Mouse (Mus musculus): ENCODE results near the gene Cnfn. TPM values are rescaled to one million over a fixed set of nuclear protein-coding genes. Genes with fewer than 3 reads are reported as not detected.
"Not testable (repeated sequence)": the region's sequence is repeated elsewhere in the genome, so short reads cannot be mapped to it uniquely, and the experiment has no call there.

Cnfn gene
- polyA plus RNA-seq, 1 experiment from 2014 or later: not detected

DNA sequence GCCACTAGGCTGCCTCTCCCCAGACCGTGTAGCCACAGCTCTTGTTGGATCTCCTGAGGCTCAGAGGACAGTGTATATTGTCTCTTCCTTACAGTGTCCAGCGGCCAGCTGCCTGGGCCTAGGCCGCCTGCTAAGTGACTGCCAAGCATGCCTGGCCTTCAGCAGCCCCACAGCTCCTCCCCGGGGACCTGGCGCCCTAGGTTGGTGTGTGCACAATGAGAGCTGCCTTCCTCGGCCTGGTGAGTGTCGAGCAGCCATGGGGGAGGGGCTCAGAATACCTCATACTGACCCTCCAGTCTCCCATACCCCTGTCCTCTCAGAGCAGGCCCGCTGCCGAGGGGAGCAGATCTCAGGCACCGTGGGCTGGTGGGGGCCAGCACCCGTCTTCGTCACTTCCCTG lies 35.1 kb downstream of the Cnfn start:
- Histone ChIP-seq H3K36me3 (ENCODE audit: control insufficient read depth, insufficient read depth, low read length) (peaks cover 18% of the 10 kb centered on the region), H3K27me3 (ENCODE audit: control insufficient read depth, insufficient read depth, low read length) (no peaks in the 10 kb centered on the region)
- no peak for ATAC-seq (ENCODE audit: insufficient number of reproducible peaks, low FRiP score, low TSS enrichment, low read depth)

DNA sequence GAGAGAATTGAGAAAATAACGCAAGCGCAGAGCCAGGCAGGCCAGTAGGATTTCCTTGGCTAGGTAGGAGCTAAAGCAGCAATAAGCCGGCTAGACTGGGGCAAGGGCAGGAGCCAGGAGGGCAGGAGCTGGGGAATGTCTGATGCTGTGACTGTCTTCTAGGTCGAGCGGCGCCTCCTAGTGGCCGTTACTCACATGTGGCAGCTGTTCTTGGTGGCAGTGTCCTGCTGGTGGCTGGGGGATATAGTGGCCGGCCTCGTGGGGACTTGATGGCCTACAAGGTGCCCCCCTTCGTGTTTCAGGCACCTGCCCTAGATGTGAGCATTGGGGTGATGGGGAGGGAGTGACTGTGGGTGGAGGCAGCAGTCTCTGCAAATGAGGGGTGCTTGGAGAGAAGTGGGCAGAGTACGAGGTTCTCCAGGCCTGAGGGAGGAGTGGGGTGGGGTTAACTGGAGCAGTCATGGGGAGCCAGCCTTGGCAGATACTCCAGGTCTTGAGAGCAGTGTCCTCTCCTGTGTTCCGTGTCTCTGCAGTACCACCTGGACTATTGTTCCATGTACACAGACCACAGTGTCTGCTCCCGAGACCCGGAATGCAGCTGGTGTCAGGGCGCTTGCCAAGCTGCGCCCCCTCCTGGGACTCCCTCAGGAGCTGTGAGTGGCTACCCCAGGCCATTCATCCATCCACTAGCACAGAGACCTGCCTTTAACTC lies 35.8 kb downstream of the Cnfn start:
- WGBS: 44% methylated on average over 16 of the region's 16 CpGs
- H3K36me3 ChIP-seq (ENCODE audit: control insufficient read depth, insufficient read depth, low read length): peaks cover 18% of the 10 kb centered on the region
- DNase-seq (ENCODE audit: low spot score) (peak; percentile 86), ATAC-seq (ENCODE audit: insufficient number of reproducible peaks, low FRiP score, low TSS enrichment, low read depth) (0 out of 2 replicates have a peak, but pooled peaks have one; percentile 44)
- no peaks in the 10 kb centered on the region for H3K27me3 ChIP-seq (ENCODE audit: control insufficient read depth, insufficient read depth, low read length)
- H3K9ac ChIP-seq (ENCODE audit: low read length): no peak overlapping the region
- no peak overlapping the region for H3K4me2 ChIP-seq (ENCODE audit: low read depth, severe bottlenecking)
- H3K4me3 ChIP-seq (ENCODE audit: low read depth, low read length): no peak overlapping the region
- no peaks in the 10 kb centered on the region for H3K4me1 ChIP-seq (ENCODE audit: control insufficient read depth, insufficient read depth, low read length)
- H3K9me3 ChIP-seq (ENCODE audit: control insufficient read depth, low read length): no peaks in the 10 kb centered on the region
- H3K27ac ChIP-seq (replicated peaks; ENCODE audit: low read depth, low read length): no peak overlapping the region

More for the DNA sequence above, 35.1 kb downstream of the Cnfn start:
- Histone ChIP-seq H3K9ac (ENCODE audit: low read length) (no peak overlapping the region), H3K9me3 (ENCODE audit: control insufficient read depth, low read length) (no peaks in the 10 kb centered on the region), H3K27ac (replicated peaks; ENCODE audit: low read depth, low read length) (no peak overlapping the region), H3K4me1 (ENCODE audit: control insufficient read depth, insufficient read depth, low read length) (no peaks in the 10 kb centered on the region), H3K4me3 (ENCODE audit: low read depth, low read length) (no peak overlapping the region), H3K4me2 (ENCODE audit: low read depth, severe bottlenecking) (no peak overlapping the region)
- DNase-seq (ENCODE audit: low spot score): no peak
- WGBS: 87% methylated on average over 12 of the region's 12 CpGs

DNA sequence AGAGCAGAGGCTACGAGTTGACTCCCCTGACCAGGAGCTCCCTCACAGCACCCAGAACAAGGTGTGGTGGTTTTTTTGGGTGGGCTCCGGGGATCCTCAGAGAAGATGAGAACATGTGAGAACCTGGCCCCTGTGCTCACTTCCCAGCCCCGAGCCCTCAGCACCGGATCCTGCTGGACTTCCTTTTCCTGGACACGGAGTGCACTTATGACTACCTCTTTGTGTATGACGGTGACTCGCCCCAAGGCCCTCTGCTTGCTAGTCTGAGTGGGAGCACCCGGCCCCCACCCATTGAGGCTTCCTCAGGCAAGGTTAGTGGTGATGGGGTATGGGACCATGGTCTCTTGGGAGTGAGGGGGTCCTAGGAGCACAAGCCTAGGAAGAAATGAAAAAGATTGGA lies 43.3 kb downstream of the Cnfn start:
- DNase-seq (ENCODE audit: low spot score) (no peak), ATAC-seq (ENCODE audit: insufficient number of reproducible peaks, low FRiP score, low TSS enrichment, low read depth) (no peak)
- Histone ChIP-seq H3K36me3 (ENCODE audit: control insufficient read depth, insufficient read depth, low read length) (peaks cover 8% of the 10 kb centered on the region; the same call in 1 of the 2 replicates), H3K9me3 (ENCODE audit: control insufficient read depth, low read length) (no peaks in the 10 kb centered on the region), H3K27ac (replicated peaks; ENCODE audit: low read depth, low read length) (no peak overlapping the region), H3K4me3 (ENCODE audit: low read depth, low read length) (no peak overlapping the region), H3K9ac (ENCODE audit: low read length) (no peak overlapping the region), H3K4me1 (ENCODE audit: control insufficient read depth, insufficient read depth, low read length) (peaks cover 12% of the 10 kb centered on the region), H3K4me2 (ENCODE audit: low read depth, severe bottlenecking) (no peak overlapping the region), H3K27me3 (ENCODE audit: control insufficient read depth, insufficient read depth, low read length) (no peaks in the 10 kb centered on the region)
- WGBS: 88% methylated on average over 8 of the region's 8 CpGs

DNA sequence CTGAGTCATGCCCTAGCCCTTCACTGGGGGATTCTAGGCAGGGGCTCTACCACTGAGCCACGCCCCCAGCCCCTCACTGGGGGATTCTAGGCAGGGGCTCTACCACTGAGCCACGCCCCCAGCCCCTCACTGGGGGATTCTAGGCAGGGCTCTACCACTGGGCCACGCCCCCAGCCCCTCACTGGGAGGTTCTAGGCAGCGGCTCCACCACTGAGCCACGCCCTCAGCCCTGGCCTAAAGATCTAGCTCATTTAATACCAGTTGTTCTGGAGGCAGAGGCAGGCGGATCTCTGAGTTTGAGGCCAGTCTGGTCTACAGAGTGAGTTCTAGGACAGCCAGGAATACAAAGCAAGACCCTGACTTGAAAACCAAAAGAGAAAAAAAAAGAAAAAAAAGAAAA lies 44.1 kb downstream of the Cnfn start:
- WGBS: 92% methylated on average over 5 of the region's 6 CpGs
- DNase-seq (ENCODE audit: low spot score); ATAC-seq (ENCODE audit: insufficient number of reproducible peaks, low FRiP score, low TSS enrichment, low read depth); H3K9me3 ChIP-seq (ENCODE audit: control insufficient read depth, low read length); H3K4me3 ChIP-seq (ENCODE audit: low read depth, low read length); H3K9ac ChIP-seq (ENCODE audit: low read length); H3K27ac ChIP-seq (replicated peaks; ENCODE audit: low read depth, low read length); H3K27me3 ChIP-seq (ENCODE audit: control insufficient read depth, insufficient read depth, low read length); H3K36me3 ChIP-seq (ENCODE audit: control insufficient read depth, insufficient read depth, low read length); H3K4me2 ChIP-seq (ENCODE audit: low read depth, severe bottlenecking): not testable (repeated sequence)
- H3K4me1 ChIP-seq (ENCODE audit: control insufficient read depth, insufficient read depth, low read length): peaks cover 12% of the 10 kb centered on the region

DNA sequence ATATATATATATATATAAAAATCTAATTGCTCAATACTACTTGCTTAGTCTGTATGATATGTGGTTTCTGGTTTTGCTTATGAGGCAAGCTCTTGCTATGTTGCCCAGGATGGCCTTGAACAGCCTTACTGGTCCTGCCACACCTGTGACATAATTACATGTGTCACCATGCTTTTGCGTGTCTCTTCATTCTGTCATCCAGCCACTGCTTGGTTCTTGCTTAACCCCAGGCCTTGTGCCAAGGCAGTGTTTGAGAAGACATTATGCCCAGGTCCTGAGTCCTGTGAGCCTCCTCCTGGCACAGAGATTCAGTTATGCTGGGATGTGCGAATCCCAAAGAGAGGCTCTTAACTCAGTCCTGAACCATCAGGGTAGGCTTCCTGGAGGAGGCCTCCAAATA lies 46.3 kb downstream of the Cnfn start:
- no peaks in the 10 kb centered on the region for H3K9me3 ChIP-seq (ENCODE audit: control insufficient read depth, low read length)
- peaks cover 12% of the 10 kb centered on the region for H3K4me1 ChIP-seq (ENCODE audit: control insufficient read depth, insufficient read depth, low read length)
- no peak overlapping the region for H3K4me3 ChIP-seq (ENCODE audit: low read depth, low read length)
- H3K36me3 ChIP-seq (ENCODE audit: control insufficient read depth, insufficient read depth, low read length): 0 out of 2 replicates have a peak, but pooled peaks cover 2% of the 10 kb centered on the region
- DNase-seq (ENCODE audit: low spot score) (no peak), ATAC-seq (ENCODE audit: insufficient number of reproducible peaks, low FRiP score, low TSS enrichment, low read depth) (no peak)
- 92% methylated on average over 2 of the region's 2 CpGs for WGBS
- H3K27me3 ChIP-seq (ENCODE audit: control insufficient read depth, insufficient read depth, low read length): no peaks in the 10 kb centered on the region
- H3K27ac ChIP-seq (replicated peaks; ENCODE audit: low read depth, low read length): 0 out of 2 replicates have a peak overlapping the region, but pooled peaks have one; percentile 30
- no peak overlapping the region for H3K4me2 ChIP-seq (ENCODE audit: low read depth, severe bottlenecking)
- no peak overlapping the region for H3K9ac ChIP-seq (ENCODE audit: low read length)

DNA sequence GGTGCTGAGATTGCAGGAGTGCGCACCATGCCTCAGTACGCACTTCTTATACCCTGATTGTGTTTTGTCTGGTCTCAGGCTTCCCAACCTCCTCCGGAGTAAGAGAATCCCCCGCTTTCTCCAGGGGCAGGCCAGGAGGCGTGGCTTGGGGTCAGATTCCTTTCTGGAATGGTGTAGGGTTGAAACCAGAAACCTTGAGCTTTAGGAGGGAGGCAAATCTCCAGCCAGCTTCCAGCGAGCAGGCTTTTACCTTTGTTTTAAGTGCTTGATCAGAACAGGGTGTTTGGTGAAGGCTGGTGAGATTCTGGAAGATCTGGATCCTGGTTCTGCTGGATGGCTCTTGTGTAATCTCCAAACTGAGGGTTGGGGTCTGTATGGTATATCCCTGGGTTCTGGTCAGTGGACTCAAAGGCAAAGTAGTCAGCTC lies 47.5 kb downstream of the Cnfn start:
- Histone ChIP-seq H3K9ac (ENCODE audit: low read length) (peak overlapping the region; percentile 39; the same call in 1 of the 2 replicates), H3K27ac (replicated peaks; ENCODE audit: low read depth, low read length) (peak overlapping the region; percentile 93), H3K4me2 (ENCODE audit: low read depth, severe bottlenecking) (peak overlapping the region; percentile 32), H3K27me3 (ENCODE audit: control insufficient read depth, insufficient read depth, low read length) (no peaks in the 10 kb centered on the region), H3K36me3 (ENCODE audit: control insufficient read depth, insufficient read depth, low read length) (no peaks in the 10 kb centered on the region), H3K4me3 (ENCODE audit: low read depth, low read length) (peak overlapping the region; percentile 20), H3K4me1 (ENCODE audit: control insufficient read depth, insufficient read depth, low read length) (peaks cover 19% of the 10 kb centered on the region), H3K9me3 (ENCODE audit: control insufficient read depth, low read length) (no peaks in the 10 kb centered on the region)
- DNase-seq (ENCODE audit: low spot score): peak; percentile 88
- ATAC-seq (ENCODE audit: insufficient number of reproducible peaks, low FRiP score, low TSS enrichment, low read depth): peak; percentile 89
- 1% methylated on average over 6 of the region's 6 CpGs for WGBS

Other genes with a start within 250 kb of the Cnfn start
- gene Pou2f2, start 190.0 kb downstream of the Cnfn start, polyA plus RNA-seq (2014; fragmentation: Nextera tagmentation; extraction: Ambion mirVana): 3.9 and 6.2 TPM in 2 replicates
- gene Dedd2, start 149.1 kb downstream of the Cnfn start, polyA plus RNA-seq (2014; fragmentation: Nextera tagmentation; extraction: Ambion mirVana): 9.9 and 11.0 TPM in 2 replicates
- 3.2 and 3.4 TPM in 2 replicates for gene Zfp526, start 148.3 kb downstream of the Cnfn start, polyA plus RNA-seq (2014; fragmentation: Nextera tagmentation; extraction: Ambion mirVana)
- gene Gsk3a, start 131.9 kb downstream of the Cnfn start, polyA plus RNA-seq (2014; fragmentation: Nextera tagmentation; extraction: Ambion mirVana): 15.8 and 17.3 TPM in 2 replicates
- gene Erf, start 119.0 kb downstream of the Cnfn start, polyA plus RNA-seq (2014; fragmentation: Nextera tagmentation; extraction: Ambion mirVana): 25.6 and 28.6 TPM in 2 replicates
- gene Cic, start 102.0 kb downstream of the Cnfn start, polyA plus RNA-seq (2014; fragmentation: Nextera tagmentation; extraction: Ambion mirVana): 32.5 and 34.2 TPM in 2 replicates
- gene Pafah1b3, start 71.7 kb downstream of the Cnfn start, polyA plus RNA-seq (2014; fragmentation: Nextera tagmentation; extraction: Ambion mirVana): 249 and 261 TPM in 2 replicates
- gene Prr19, start 68.3 kb downstream of the Cnfn start, polyA plus RNA-seq (2014; fragmentation: Nextera tagmentation; extraction: Ambion mirVana): 1.1 and 1.4 TPM in 2 replicates
- gene Tmem145, start 63.6 kb downstream of the Cnfn start, polyA plus RNA-seq (2014; fragmentation: Nextera tagmentation; extraction: Ambion mirVana): 0.33 and 0.58 TPM in 2 replicates
- 13.8 and 14.4 TPM in 2 replicates for gene Megf8, start 52.6 kb downstream of the Cnfn start, polyA plus RNA-seq (2014; fragmentation: Nextera tagmentation; extraction: Ambion mirVana)
- gene Lipe, start 29.0 kb upstream of the Cnfn start, polyA plus RNA-seq (2014; fragmentation: Nextera tagmentation; extraction: Ambion mirVana): 4.2 and 4.5 TPM in 2 replicates
- gene Cxcl17, start 43.2 kb upstream of the Cnfn start, polyA plus RNA-seq (2014; fragmentation: Nextera tagmentation; extraction: Ambion mirVana): 0.33 and 0.44 TPM in 2 replicates
- 0.85 and 1.4 TPM in 2 replicates for gene Ceacam1, start 107.9 kb upstream of the Cnfn start, polyA plus RNA-seq (2014; fragmentation: Nextera tagmentation; extraction: Ambion mirVana)
- gene Ceacam2, start 170.1 kb upstream of the Cnfn start, polyA plus RNA-seq (2014; fragmentation: Nextera tagmentation; extraction: Ambion mirVana): 0.11 TPM in 1 of 2 replicates, not detected in the other
- gene Erich4, start 246.2 kb upstream of the Cnfn start, polyA plus RNA-seq (2014; fragmentation: Nextera tagmentation; extraction: Ambion mirVana): not detected in 2 replicates
- gene Dmac2, start 249.7 kb upstream of the Cnfn start, polyA plus RNA-seq (2014; fragmentation: Nextera tagmentation; extraction: Ambion mirVana): 35.8 and 36.9 TPM in 2 replicates

All from limb, embryonic 11.5 days (tissue).